Mouse (Mus musculus) lung, postnatal 4 days (tissue): ENCODE measurements around the gene Tbc1d21.

Experiments
- DNase-seq, 2 experiments: peaks; one replicate each; pipeline ENCODE4 v3.0.0; 2021

Tbc1d21 gene

GRCm38 (mm10) chr9:58370355-58370754, at the start of gene Tbc1d21:
Tbc1d21 (minus strand) TSS chr9:58370455.
- DNase-seq: no peak

- no peak for DNase-seq
These were observed 41.3 kb upstream of the Tbc1d21 start for GRCm38 (mm10) chr9:58411556-58411955.

GRCm38 (mm10) chr9:58410057-58410735, 39.9 kb upstream of the Tbc1d21 start:
- peak in 1 of 2 experiments; percentile 23 for DNase-seq

- no peak for DNase-seq
These were observed 39.0 kb upstream of the Tbc1d21 start for GRCm38 (mm10) chr9:58409247-58409646.

GRCm38 (mm10) chr9:58404412-58404811, 34.2 kb upstream of the Tbc1d21 start:
- no peak for DNase-seq

GRCm38 (mm10) chr9:58401371-58402082, 31.3 kb upstream of the Tbc1d21 start:
- no peak for DNase-seq

GRCm38 (mm10) chr9:58399609-58400008, 29.4 kb upstream of the Tbc1d21 start:
- no peak for DNase-seq

GRCm38 (mm10) chr9:58394605-58395004, 24.4 kb upstream of the Tbc1d21 start:
- no peak for DNase-seq

GRCm38 (mm10) chr9:58393875-58394274, 23.6 kb upstream of the Tbc1d21 start:
- no peak for DNase-seq

- no peak for DNase-seq
These were observed 18.1 kb upstream of the Tbc1d21 start for GRCm38 (mm10) chr9:58388381-58388780.

- no peak for DNase-seq
These were observed 8.6 kb upstream of the Tbc1d21 start for GRCm38 (mm10) chr9:58378878-58379277.

- DNase-seq: no peak
These were observed 3.7 kb upstream of the Tbc1d21 start for GRCm38 (mm10) chr9:58373912-58374431.

GRCm38 (mm10) chr9:58371914-58372313, 1.7 kb upstream of the Tbc1d21 start:
- DNase-seq: no peak

- peak in 1 of 2 experiments; percentile 26 for DNase-seq
These were observed 611 bp downstream of the Tbc1d21 start for GRCm38 (mm10) chr9:58369644-58370043.

GRCm38 (mm10) chr9:58364325-58364724, 5.9 kb downstream of the Tbc1d21 start:
- DNase-seq: no peak

- no peak for DNase-seq
These were observed 8.3 kb downstream of the Tbc1d21 start for GRCm38 (mm10) chr9:58361956-58362355.

GRCm38 (mm10) chr9:58361373-58361772, 8.9 kb downstream of the Tbc1d21 start:
- DNase-seq: no peak

- no peak for DNase-seq
These were observed 14.8 kb downstream of the Tbc1d21 start for GRCm38 (mm10) chr9:58355262-58356050.

GRCm38 (mm10) chr9:58354701-58355100, 15.6 kb downstream of the Tbc1d21 start:
- DNase-seq: no peak

- DNase-seq: no peak
These were observed 17.0 kb downstream of the Tbc1d21 start for GRCm38 (mm10) chr9:58353224-58353623.

GRCm38 (mm10) chr9:58347795-58348194, 22.5 kb downstream of the Tbc1d21 start:
- DNase-seq: no peak

GRCm38 (mm10) chr9:58346498-58346897, 23.8 kb downstream of the Tbc1d21 start:
- DNase-seq: peak in 1 of 2 experiments; percentile 5

- no peak for DNase-seq
These were observed 24.3 kb downstream of the Tbc1d21 start for GRCm38 (mm10) chr9:58345963-58346362.
